Mouse (Mus musculus) midbrain, embryonic 10.5 days (tissue): ENCODE measurements around the gene Ces1f. TPM values are rescaled to one million over a fixed set of nuclear protein-coding genes. Genes with fewer than 3 reads are reported as not detected.
"Not testable (repeated sequence)": the region's sequence is repeated elsewhere in the genome, so short reads cannot be mapped to it uniquely, and the experiment has no call there.

ENCODE experiments used
- DNase-seq: peaks from one replicate; pipeline ENCODE4 v3.0.0-alpha.2; 2017; ENCODE audit warnings: low spot score
- H3K27ac ChIP-seq: fragments of 300-500 bp; sonication (generic); replicated peaks from 2 replicates; pipeline ENCODE4 v1.5.1; 2016; ENCODE audit warnings: mild to moderate bottlenecking
- H3K27me3 ChIP-seq: fragments of 300-500 bp; sonication (generic); 2 replicates; pipeline ENCODE4 v1.6.1; 2016; ENCODE audit warnings: low read depth, mild to moderate bottlenecking; ENCODE audit not compliant: poor library complexity, severe bottlenecking
- H3K36me3 ChIP-seq: fragments of 300-500 bp; sonication (generic); 2 replicates; pipeline ENCODE4 v1.6.1; 2016; ENCODE audit warnings: mild to moderate bottlenecking, moderate library complexity
- H3K4me1 ChIP-seq: fragments of 300-500 bp; sonication (generic); 2 replicates; pipeline ENCODE4 v1.6.1; 2016
- H3K4me3 ChIP-seq: fragments of 300-500 bp; sonication (generic); 2 replicates; pipeline ENCODE4 v1.5.1; 2016; ENCODE audit warnings: mild to moderate bottlenecking, moderate library complexity
- H3K9me3 ChIP-seq: fragments of 300-500 bp; sonication (generic); replicated peaks from 2 replicates; pipeline ENCODE4 v1.6.1; 2016; ENCODE audit warnings: mild to moderate bottlenecking
- WGBS: fragments of 180-500 bp; shearing (Covaris S2); methylation state at CpG from one replicate; pipeline ENCODE4 v1.1.7; 2016; 5-methylcytosine and 5-hydroxymethylcytosine counted together
- polyA plus RNA-seq: library from polyadenylated mRNA; unstranded; fragments of >200 nt; fragmentation: Nextera tagmentation; extraction: Ambion mirVana; gene quantifications from 2 replicates; pipeline ENCODE4 v1.2.1, GENCODE M21; 2016

Gene Ces1f
- polyA plus RNA-seq, 1 experiment from 2014 or later, result not detected

DNA sequence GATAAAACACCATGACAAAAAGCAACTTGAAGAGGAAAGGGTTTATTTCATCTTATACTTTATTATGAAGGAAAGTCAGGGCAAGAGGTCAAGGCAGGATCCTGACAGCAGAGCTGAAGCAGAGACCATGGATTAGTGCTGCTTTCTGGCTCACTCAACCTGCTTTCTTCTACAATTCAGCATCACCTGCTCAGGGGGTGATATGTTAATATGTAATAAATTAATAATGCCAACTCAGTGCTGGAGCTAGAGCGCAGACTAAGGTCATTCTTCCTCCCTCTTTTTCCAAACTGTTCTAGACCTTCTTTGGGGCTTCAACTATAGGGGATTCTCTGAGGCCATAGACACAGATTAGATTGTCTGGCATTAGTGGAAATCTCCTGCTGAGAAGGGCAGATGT is 43.9 kb downstream of the Ces1f start:
- Histone ChIP-seq H3K9me3 (no peaks in the 10 kb centered on the region), H3K27me3 (no peaks in the 10 kb centered on the region), H3K4me1 (0 out of 2 replicates have a peak, but pooled peaks cover 2% of the 10 kb centered on the region), H3K27ac (no peak overlapping the region), H3K36me3 (no peaks in the 10 kb centered on the region), H3K4me3 (no peak overlapping the region)
- DNase-seq, result no peak
- WGBS, result 94% methylated on average over 1 of the region's 1 CpGs

GRCm38 (mm10) chr8:93234706-93235105 is 44.8 kb downstream of the Ces1f start:
- H3K27me3 ChIP-seq, result no peaks in the 10 kb centered on the region
- DNase-seq, result no peak
- 98% methylated on average over 1 of the region's 1 CpGs for WGBS
- H3K36me3 ChIP-seq, result no peaks in the 10 kb centered on the region
- no peaks in the 10 kb centered on the region for H3K9me3 ChIP-seq
- no peak overlapping the region for H3K4me3 ChIP-seq
- no peak overlapping the region for H3K27ac ChIP-seq
- 0 out of 2 replicates have a peak, but pooled peaks cover 2% of the 10 kb centered on the region for H3K4me1 ChIP-seq

- DNase-seq, result no peak
- H3K4me3 ChIP-seq, result no peak overlapping the region
- 0 out of 2 replicates have a peak, but pooled peaks cover 2% of the 10 kb centered on the region for H3K4me1 ChIP-seq
- no peaks in the 10 kb centered on the region for H3K36me3 ChIP-seq
- no peak overlapping the region for H3K27ac ChIP-seq
- 93% methylated on average over 6 of the region's 6 CpGs for WGBS
- H3K9me3 ChIP-seq, result no peaks in the 10 kb centered on the region
- no peaks in the 10 kb centered on the region for H3K27me3 ChIP-seq
These were observed 45.5 kb downstream of the Ces1f start for GRCm38 (mm10) chr8:93234068-93234467.

DNA sequence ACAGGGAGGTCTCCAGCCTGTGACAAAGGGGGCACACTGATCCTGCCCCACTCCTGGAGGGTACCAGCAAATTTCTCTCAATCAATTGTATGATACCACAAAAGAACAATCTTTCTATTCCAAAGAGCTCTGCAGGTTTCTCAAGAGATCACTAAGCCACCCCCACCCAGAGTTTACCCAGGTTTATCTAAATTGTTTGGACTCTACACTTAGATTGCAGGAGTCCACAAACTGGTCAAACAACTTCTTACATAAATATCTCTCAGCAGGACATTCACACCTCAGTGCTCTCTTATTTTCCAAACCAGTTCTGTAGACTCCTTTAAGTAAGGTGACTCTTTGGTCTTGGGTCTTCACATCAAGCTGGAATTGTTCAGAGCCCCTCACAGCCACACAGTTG is 50.1 kb downstream of the Ces1f start, which contains the start of gene Ces1e:
Ces1e (minus strand) TSS at position 174 of the 400 bp plus-strand sequence.
- Histone ChIP-seq H3K27ac (no peak within 1 kb of the TSS), H3K9me3 (no peaks in the 10 kb centered on the region), H3K36me3 (no peaks in the 10 kb centered on the region), H3K4me3 (no peak within 1 kb of the TSS), H3K4me1 (no peaks in the 10 kb centered on the region), H3K27me3 (no peaks in the 10 kb centered on the region)
- DNase-seq, result no peak

DNA sequence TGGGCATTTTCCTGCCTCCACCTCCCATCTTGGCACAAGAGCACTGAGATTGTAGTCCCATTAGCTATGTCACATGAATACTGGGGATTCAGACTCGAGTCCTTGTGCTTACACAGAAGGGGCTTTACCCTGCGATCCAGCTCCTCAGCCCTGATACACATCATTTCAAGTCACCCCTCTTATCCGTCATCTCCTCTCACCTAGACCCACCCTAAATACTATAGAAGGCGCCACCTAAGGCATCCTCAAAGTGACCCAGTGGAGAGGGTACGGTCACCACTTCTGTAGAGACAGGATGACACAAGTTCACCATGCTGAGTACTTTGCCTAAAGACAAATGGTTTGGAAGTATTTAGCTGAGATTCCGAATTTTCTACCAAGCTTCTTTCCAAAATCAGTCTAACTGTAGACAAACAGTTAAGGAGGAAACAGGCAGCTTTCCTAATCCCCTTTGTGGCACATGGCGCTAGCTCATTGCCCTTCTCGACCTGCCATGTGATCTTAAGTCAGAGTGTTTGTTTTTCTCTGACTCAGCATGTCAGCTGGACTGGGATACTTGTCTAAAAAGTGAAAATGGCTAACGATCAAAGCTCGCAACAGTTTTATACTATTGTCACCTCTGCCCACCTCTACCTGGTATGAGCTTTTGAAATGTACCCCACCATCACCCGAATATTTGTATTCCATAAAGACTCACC is 50.7 kb downstream of the Ces1f start:
- no peak overlapping the region for H3K4me3 ChIP-seq
- DNase-seq, result no peak

GRCm38 (mm10) chr8:93226471-93226870 is 53.1 kb downstream of the Ces1f start:
- not testable (repeated sequence) for H3K4me1 ChIP-seq, H3K27me3 ChIP-seq, H3K36me3 ChIP-seq, H3K4me3 ChIP-seq, H3K27ac ChIP-seq, H3K9me3 ChIP-seq, DNase-seq
- 100% methylated on average over 1 of the region's 1 CpGs for WGBS

More for the DNA sequence above, 50.7 kb downstream of the Ces1f start:
- Histone ChIP-seq H3K4me1 (no peaks in the 10 kb centered on the region), H3K27ac (no peak overlapping the region), H3K27me3 (no peaks in the 10 kb centered on the region), H3K36me3 (no peaks in the 10 kb centered on the region), H3K9me3 (no peaks in the 10 kb centered on the region)
- 69% methylated on average over 11 of the region's 11 CpGs for WGBS

DNA sequence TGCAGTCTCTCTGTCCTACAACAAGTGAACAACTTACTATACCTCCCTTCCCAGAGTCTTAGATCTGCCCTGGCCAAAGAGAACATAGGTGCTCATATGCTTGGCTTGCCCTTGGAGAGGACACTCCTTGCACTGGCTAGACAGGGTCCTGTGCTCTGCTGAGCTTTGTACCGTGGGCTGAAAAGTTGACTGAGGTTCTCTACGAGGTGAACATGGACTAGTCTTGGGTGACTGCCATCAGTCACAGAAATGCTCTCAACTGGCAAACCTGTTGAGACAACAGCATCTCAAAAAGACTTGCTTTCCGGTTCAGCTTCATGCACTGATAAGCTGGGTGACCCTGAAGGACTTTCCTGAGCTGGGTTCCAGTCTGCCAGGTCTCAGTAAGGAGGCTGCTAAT is 57.7 kb downstream of the Ces1f start:
- no peak for DNase-seq
- H3K4me1 ChIP-seq, result no peaks in the 10 kb centered on the region
- H3K9me3 ChIP-seq, result no peaks in the 10 kb centered on the region
- WGBS, result 85% methylated on average over 3 of the region's 3 CpGs
- no peaks in the 10 kb centered on the region for H3K36me3 ChIP-seq
- H3K27me3 ChIP-seq, result no peaks in the 10 kb centered on the region
- H3K27ac ChIP-seq, result no peak overlapping the region
- H3K4me3 ChIP-seq, result no peak overlapping the region

DNA sequence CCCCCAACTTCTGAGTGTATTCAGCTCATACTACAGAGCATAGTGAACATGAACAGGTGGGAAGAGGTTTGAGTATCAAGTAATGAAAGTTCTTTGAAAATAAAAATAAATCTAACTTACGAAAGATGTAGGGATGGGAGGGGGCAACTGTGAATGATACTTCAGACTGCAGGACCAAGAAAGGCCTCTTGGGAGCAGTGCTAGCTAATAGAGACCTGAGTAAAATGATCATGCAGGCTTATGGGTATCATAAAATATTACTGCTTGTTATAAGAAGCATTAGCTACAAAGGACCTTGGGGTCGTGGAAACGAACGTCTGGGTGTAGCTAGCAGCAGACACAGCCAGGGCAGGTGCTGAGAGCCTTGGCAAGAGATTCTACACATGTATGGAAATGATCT is 61.7 kb downstream of the Ces1f start:
- no peaks in the 10 kb centered on the region for H3K4me1 ChIP-seq
- no peaks in the 10 kb centered on the region for H3K9me3 ChIP-seq
- WGBS, result 90% methylated on average over 4 of the region's 4 CpGs
- no peak overlapping the region for H3K4me3 ChIP-seq
- H3K36me3 ChIP-seq, result no peaks in the 10 kb centered on the region
- no peak overlapping the region for H3K27ac ChIP-seq
- no peaks in the 10 kb centered on the region for H3K27me3 ChIP-seq
- no peak for DNase-seq

DNA sequence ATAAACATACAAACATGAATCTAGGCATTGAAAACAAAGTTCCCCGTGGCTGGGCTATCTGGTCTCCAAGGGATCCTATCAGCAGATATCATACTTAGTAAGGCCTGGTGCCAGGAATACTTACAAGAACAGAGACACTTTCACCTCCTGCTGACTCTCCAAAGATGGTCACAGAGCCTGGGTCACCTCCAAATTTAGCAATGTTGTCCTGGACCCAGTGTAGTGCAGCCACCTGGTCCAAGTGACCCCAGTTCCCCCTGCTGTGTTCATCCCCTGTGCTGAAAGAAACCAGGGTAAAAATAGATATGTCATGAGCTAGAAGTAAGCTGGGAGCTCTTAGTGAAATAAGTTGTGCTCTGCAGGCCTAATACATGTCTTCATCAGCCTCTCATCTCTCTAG is 62.2 kb downstream of the Ces1f start:
- Histone ChIP-seq H3K36me3 (no peaks in the 10 kb centered on the region), H3K27ac (no peak overlapping the region), H3K27me3 (no peaks in the 10 kb centered on the region), H3K9me3 (no peaks in the 10 kb centered on the region), H3K4me3 (no peak overlapping the region), H3K4me1 (no peaks in the 10 kb centered on the region)
- 92% methylated on average over 1 of the region's 1 CpGs for WGBS
- no peak for DNase-seq

GRCm38 (mm10) chr8:93211091-93211490 is 68.5 kb downstream of the Ces1f start:
- Histone ChIP-seq H3K27me3 (no peaks in the 10 kb centered on the region), H3K4me1 (no peaks in the 10 kb centered on the region)

More at GRCm38 (mm10) chr8:93211091-93211490, 68.5 kb downstream of the Ces1f start:
- H3K9me3 ChIP-seq, result no peaks in the 10 kb centered on the region
- no peak overlapping the region for H3K27ac ChIP-seq
- no peaks in the 10 kb centered on the region for H3K36me3 ChIP-seq
- DNase-seq, result no peak
- no peak overlapping the region for H3K4me3 ChIP-seq

Other genes starting within 250 kb of the Ces1f start
- not detected in 2 replicates for gene Ces1a, start 231.6 kb downstream of the Ces1f start, polyA plus RNA-seq
- gene Ces1b, start 199.7 kb downstream of the Ces1f start, polyA plus RNA-seq, result not detected in 2 replicates
- gene Ces1c, start 148.5 kb downstream of the Ces1f start, polyA plus RNA-seq, result not detected in 2 replicates
- gene Ces1d, start 81.9 kb downstream of the Ces1f start, polyA plus RNA-seq, result 0.11 TPM in 1 of 2 replicates, not detected in the other
- not detected in 2 replicates for gene Ces1e, start 50.1 kb downstream of the Ces1f start, polyA plus RNA-seq
- not detected in 2 replicates for gene Ces1g, start 57.6 kb upstream of the Ces1f start, polyA plus RNA-seq
- not detected in 2 replicates for gene Ces1h, start 100.0 kb upstream of the Ces1f start, polyA plus RNA-seq